Mouse (Mus musculus) lung, embryonic 15.5 days (tissue): ENCODE measurements around the gene Pla2g4c. TPM values are rescaled to one million over a fixed set of nuclear protein-coding genes. Genes with fewer than 3 reads are reported as not detected.

Source experiments
- ATAC-seq: fragments of 200-750 bp; cut with Nextera tagmentation; 2 replicates; pipeline ENCODE4 v1.8.0; 2017; ENCODE audit warnings: moderate number of reproducible peaks, borderline replicate concordance; ENCODE audit not compliant: low FRiP score, low TSS enrichment; ENCODE audit errors: extremely low read depth
- H3K27ac ChIP-seq: fragments of 300-500 bp; sonication (generic); 2 replicates; pipeline ENCODE4 v1.5.1; 2015; ENCODE audit warnings: moderate library complexity, mild to moderate bottlenecking, inconsistent platforms
- H3K27me3 ChIP-seq: fragments of 300-500 bp; sonication (generic); 2 replicates; pipeline ENCODE4 v1.6.1; 2015; ENCODE audit warnings: inconsistent platforms
- H3K36me3 ChIP-seq: fragments of 300-500 bp; sonication (generic); 2 replicates; pipeline ENCODE4 v1.6.1; 2015; ENCODE audit warnings: inconsistent platforms
- H3K4me1 ChIP-seq: fragments of 300-500 bp; sonication (generic); 2 replicates; pipeline ENCODE4 v1.6.1; 2015; ENCODE audit warnings: inconsistent platforms
- H3K4me2 ChIP-seq: fragments of 300-500 bp; sonication (generic); 2 replicates; pipeline ENCODE4 v1.6.1; 2015; ENCODE audit warnings: inconsistent platforms, mild to moderate bottlenecking, moderate library complexity
- H3K4me3 ChIP-seq: fragments of 300-500 bp; sonication (generic); 2 replicates; pipeline ENCODE4 v1.5.1; 2015; ENCODE audit warnings: mild to moderate bottlenecking, inconsistent platforms
- H3K9ac ChIP-seq: fragments of 300-500 bp; sonication (generic); 2 replicates; pipeline ENCODE4 v1.6.1; 2015; ENCODE audit warnings: inconsistent platforms
- H3K9me3 ChIP-seq: fragments of 300-500 bp; sonication (generic); 2 replicates; pipeline ENCODE4 v1.6.1; 2016; ENCODE audit warnings: inconsistent platforms
- WGBS: fragments of 180-500 bp; shearing (Covaris S2); methylation state at CpG from one replicate; pipeline ENCODE4 v1.1.7; 2015; 5-methylcytosine and 5-hydroxymethylcytosine counted together
- polyA plus RNA-seq: library from polyadenylated mRNA; unstranded; fragments of >200 nt; fragmentation: Nextera tagmentation; extraction: Ambion mirVana; gene quantifications from 2 replicates; pipeline ENCODE4 v1.2.1, GENCODE M21; 2015

Pla2g4c gene
- polyA plus RNA-seq, 1 experiment from 2014 or later: 1.4 TPM

- 96% methylated on average over 5 of the region's 5 CpGs for WGBS
- Histone ChIP-seq H3K4me1 (no peaks in the 10 kb centered on the region), H3K9ac (no peak overlapping the region), H3K36me3 (peaks cover 97% of the 10 kb centered on the region), H3K27me3 (no peaks in the 10 kb centered on the region), H3K4me3 (no peak overlapping the region), H3K9me3 (no peaks in the 10 kb centered on the region), H3K27ac (no peak overlapping the region), H3K4me2 (no peak overlapping the region)
- no peak for ATAC-seq
These were observed 25.6 kb upstream of the Pla2g4c start for GRCm38 (mm10) chr7:13298821-13299220.

- no peak overlapping the region for H3K27ac ChIP-seq
- H3K4me1 ChIP-seq: no peaks in the 10 kb centered on the region
- H3K9me3 ChIP-seq: no peaks in the 10 kb centered on the region
- no peaks in the 10 kb centered on the region for H3K27me3 ChIP-seq
- no peak overlapping the region for H3K9ac ChIP-seq
- no peak for ATAC-seq
- no peak overlapping the region for H3K4me3 ChIP-seq
- H3K4me2 ChIP-seq: no peak overlapping the region
- WGBS: 92% methylated on average over 1 of the region's 1 CpGs
- peaks cover 94% of the 10 kb centered on the region for H3K36me3 ChIP-seq
These were observed 22.8 kb upstream of the Pla2g4c start for GRCm38 (mm10) chr7:13301643-13302042.

GRCm38 (mm10) chr7:13302780-13303179 is 21.7 kb upstream of the Pla2g4c start:
- Histone ChIP-seq H3K9ac (no peak overlapping the region), H3K4me1 (no peaks in the 10 kb centered on the region), H3K27me3 (no peaks in the 10 kb centered on the region), H3K4me2 (no peak overlapping the region), H3K9me3 (no peaks in the 10 kb centered on the region), H3K27ac (no peak overlapping the region), H3K36me3 (peaks cover 91% of the 10 kb centered on the region), H3K4me3 (no peak overlapping the region)
- ATAC-seq: no peak
- WGBS: 65% methylated on average over 2 of the region's 2 CpGs

- no peaks in the 10 kb centered on the region for H3K9me3 ChIP-seq
- H3K4me2 ChIP-seq: no peak overlapping the region
- H3K36me3 ChIP-seq: peaks cover 92% of the 10 kb centered on the region
- H3K27ac ChIP-seq: no peak overlapping the region
- no peak for ATAC-seq
- H3K4me1 ChIP-seq: no peaks in the 10 kb centered on the region
- no peak overlapping the region for H3K4me3 ChIP-seq
- no peaks in the 10 kb centered on the region for H3K27me3 ChIP-seq
- no peak overlapping the region for H3K9ac ChIP-seq
These were observed 21.1 kb upstream of the Pla2g4c start for GRCm38 (mm10) chr7:13303372-13303771.

- no peak overlapping the region for H3K4me2 ChIP-seq
- 86% methylated on average over 2 of the region's 2 CpGs for WGBS
- H3K27ac ChIP-seq: no peak overlapping the region
- H3K27me3 ChIP-seq: no peaks in the 10 kb centered on the region
- ATAC-seq: no peak
- H3K36me3 ChIP-seq: peaks cover 82% of the 10 kb centered on the region
- no peak overlapping the region for H3K9ac ChIP-seq
- H3K9me3 ChIP-seq: no peaks in the 10 kb centered on the region
- no peak overlapping the region for H3K4me3 ChIP-seq
- H3K4me1 ChIP-seq: no peaks in the 10 kb centered on the region
These were observed 15.0 kb upstream of the Pla2g4c start for GRCm38 (mm10) chr7:13309407-13309806.

GRCm38 (mm10) chr7:13310493-13311199 is 13.8 kb upstream of the Pla2g4c start:
- 93% methylated on average over 6 of the region's 6 CpGs for WGBS
- H3K36me3 ChIP-seq: peaks cover 72% of the 10 kb centered on the region
- no peak for ATAC-seq

GRCm38 (mm10) chr7:13311401-13311800 is 13.1 kb upstream of the Pla2g4c start:
- 94% methylated on average over 4 of the region's 4 CpGs for WGBS
- no peak overlapping the region for H3K4me3 ChIP-seq
- H3K27ac ChIP-seq: no peak overlapping the region
- no peaks in the 10 kb centered on the region for H3K9me3 ChIP-seq
- ATAC-seq: no peak
- H3K4me2 ChIP-seq: no peak overlapping the region
- peaks cover 64% of the 10 kb centered on the region for H3K36me3 ChIP-seq
- no peak overlapping the region for H3K9ac ChIP-seq
- no peaks in the 10 kb centered on the region for H3K4me1 ChIP-seq
- H3K27me3 ChIP-seq: no peaks in the 10 kb centered on the region

More at GRCm38 (mm10) chr7:13310493-13311199, 13.8 kb upstream of the Pla2g4c start:
- H3K27ac ChIP-seq: no peak overlapping the region
- no peaks in the 10 kb centered on the region for H3K4me1 ChIP-seq
- no peaks in the 10 kb centered on the region for H3K27me3 ChIP-seq
- no peaks in the 10 kb centered on the region for H3K9me3 ChIP-seq
- no peak overlapping the region for H3K4me2 ChIP-seq
- H3K9ac ChIP-seq: no peak overlapping the region
- no peak overlapping the region for H3K4me3 ChIP-seq

GRCm38 (mm10) chr7:13314095-13314597 is 10.3 kb upstream of the Pla2g4c start:
- no peak overlapping the region for H3K4me2 ChIP-seq
- WGBS: 63% methylated on average over 5 of the region's 5 CpGs
- no peak overlapping the region for H3K27ac ChIP-seq
- no peak overlapping the region for H3K9ac ChIP-seq
- H3K27me3 ChIP-seq: no peaks in the 10 kb centered on the region
- H3K9me3 ChIP-seq: no peaks in the 10 kb centered on the region
- no peak for ATAC-seq
- peaks cover 39% of the 10 kb centered on the region for H3K36me3 ChIP-seq
- no peaks in the 10 kb centered on the region for H3K4me1 ChIP-seq
- no peak overlapping the region for H3K4me3 ChIP-seq

- no peak overlapping the region for H3K4me3 ChIP-seq
- no peaks in the 10 kb centered on the region for H3K4me1 ChIP-seq
- H3K4me2 ChIP-seq: no peak overlapping the region
- no peak for ATAC-seq
- no peaks in the 10 kb centered on the region for H3K36me3 ChIP-seq
- no peak overlapping the region for H3K27ac ChIP-seq
- H3K27me3 ChIP-seq: no peaks in the 10 kb centered on the region
- H3K9me3 ChIP-seq: no peaks in the 10 kb centered on the region
- WGBS: 78% methylated on average over 3 of the region's 3 CpGs
- H3K9ac ChIP-seq: no peak overlapping the region
These were observed 3.0 kb upstream of the Pla2g4c start for GRCm38 (mm10) chr7:13321424-13321823.

- Histone ChIP-seq H3K9ac (no peak overlapping the region), H3K4me1 (no peaks in the 10 kb centered on the region), H3K36me3 (no peaks in the 10 kb centered on the region), H3K27me3 (no peaks in the 10 kb centered on the region), H3K4me2 (no peak overlapping the region), H3K9me3 (no peaks in the 10 kb centered on the region), H3K27ac (no peak overlapping the region), H3K4me3 (no peak overlapping the region)
- no peak for ATAC-seq
- WGBS: 92% methylated on average over 2 of the region's 2 CpGs
These were observed 6.1 kb downstream of the Pla2g4c start for GRCm38 (mm10) chr7:13330575-13330974.

- Histone ChIP-seq H3K9ac (no peak overlapping the region), H3K4me2 (no peak overlapping the region), H3K27ac (no peak overlapping the region), H3K4me1 (no peaks in the 10 kb centered on the region), H3K36me3 (peaks cover 28% of the 10 kb centered on the region), H3K4me3 (no peak overlapping the region), H3K27me3 (no peaks in the 10 kb centered on the region), H3K9me3 (no peaks in the 10 kb centered on the region)
- ATAC-seq: no peak
These were observed 31.5 kb downstream of the Pla2g4c start for GRCm38 (mm10) chr7:13355943-13356342.

GRCm38 (mm10) chr7:13380588-13380987 is 56.1 kb downstream of the Pla2g4c start:
- Histone ChIP-seq H3K4me3 (no peak overlapping the region), H3K9me3 (no peaks in the 10 kb centered on the region), H3K9ac (no peak overlapping the region), H3K4me2 (no peak overlapping the region), H3K4me1 (no peaks in the 10 kb centered on the region), H3K27me3 (no peaks in the 10 kb centered on the region), H3K36me3 (no peaks in the 10 kb centered on the region), H3K27ac (no peak overlapping the region)
- WGBS: 73% methylated on average over 2 of the region's 2 CpGs
- ATAC-seq: no peak

GRCm38 (mm10) chr7:13397832-13398231 is 73.4 kb downstream of the Pla2g4c start, which contains the start of gene Cabp5:
TSS of gene Cabp5 (plus strand) at chr7:13398132.
- 79% methylated on average over 1 of the region's 1 CpGs for WGBS
- Histone ChIP-seq H3K36me3 (no peaks in the 10 kb centered on the region), H3K9ac (no peak within 1 kb of the TSS), H3K27ac (no peak within 1 kb of the TSS), H3K9me3 (no peaks in the 10 kb centered on the region), H3K4me3 (no peak within 1 kb of the TSS), H3K4me1 (no peaks in the 10 kb centered on the region), H3K4me2 (no peak within 1 kb of the TSS), H3K27me3 (no peaks in the 10 kb centered on the region)
- ATAC-seq: no peak
